Mouse (Mus musculus) cortical plate, adult 2 months (tissue): ENCODE measurements at regions not wholly inside any gene's neighbourhood (a gene's known extent, or its start where the extent isn't known, plus 50 kb on each side); places are given as distances from the start of the nearest gene placed in this dataset.
"Not testable (repeated sequence)": the region's sequence is repeated elsewhere in the genome, so short reads cannot be mapped to it uniquely, and the experiment has no call there.

ENCODE experiments used
- CTCF ChIP-seq: fragments of 200-500 bp; IDR thresholded peaks from 2 replicates; pipeline ENCODE4 v1.5.1; 2011; ENCODE audit warnings: mild to moderate bottlenecking, control low read depth, low read length; ENCODE audit not compliant: insufficient read depth; ENCODE audit errors: extremely low read depth
- POLR2A ChIP-seq: fragments of 200-500 bp; IDR thresholded peaks from 2 replicates; pipeline ENCODE4 v1.6.1; 2011; ENCODE audit warnings: mild to moderate bottlenecking, low read length, control low read depth; ENCODE audit not compliant: insufficient read depth; ENCODE audit errors: extremely low read depth

GRCm38 (mm10) chr14:37412583-37412982, 277.5 kb upstream of the Ghitm start:
- TF ChIP-seq POLR2A, CTCF: not testable (repeated sequence)
